Mouse (Mus musculus) MEL (cell line): ENCODE data around the gene Foxd3. TPM values are rescaled to one million over a fixed set of nuclear protein-coding genes. Genes with fewer than 3 reads are reported as not detected.

Source experiments
- DNase-seq: peaks from one replicate; pipeline ENCODE4 v3.0.0; 2011; ENCODE audit warnings: low read depth, low spot score
- H3K27ac ChIP-seq: 2 replicates; pipeline ENCODE4 v1.5.1; 2012; ENCODE audit warnings: low read depth, mild to moderate bottlenecking, control low read depth, low read length, moderate library complexity; ENCODE audit not compliant: control insufficient read depth
- H3K27me3 ChIP-seq, 2 experiments: fragments of 150-350 bp in 1 of 2; sonication (generic) in 1 of 2; 2 replicates each; pipeline ENCODE4 v1.6.1; 2012; ENCODE audit warnings: low read length in 2 of 2, mild to moderate bottlenecking in 2 of 2, improper control_type of control experiment in 1 of 2, moderate library complexity in 1 of 2; ENCODE audit not compliant: insufficient read depth in 2 of 2, control insufficient read depth in 1 of 2
- H3K36me3 ChIP-seq, 2 experiments: 2 replicates each; pipeline ENCODE4 v1.6.1; 2012 to 2014; ENCODE audit warnings: low read length in 2 of 2, improper control_type of control experiment in 1 of 2, inconsistent platforms in 1 of 2, mild to moderate bottlenecking in 1 of 2; ENCODE audit not compliant: insufficient read depth in 2 of 2, control insufficient read depth in 1 of 2
- H3K4me1 ChIP-seq, 2 experiments: fragments of 150-350 bp in 1 of 2; sonication (generic) in 1 of 2; 2 replicates each; pipeline ENCODE4 v1.6.1; 2012; ENCODE audit warnings: low read length in 2 of 2, improper control_type of control experiment in 1 of 2, mild to moderate bottlenecking in 1 of 2; ENCODE audit not compliant: insufficient read depth in 2 of 2, control insufficient read depth in 1 of 2
- H3K4me3 ChIP-seq, 2 experiments: fragments of 150-350 bp in 1 of 2; sonication (generic) in 1 of 2; 2 replicates each; pipeline ENCODE4 v1.5.1; 2012; ENCODE audit warnings: low read depth in 2 of 2, low read length in 2 of 2, mild to moderate bottlenecking in 2 of 2, moderate library complexity in 2 of 2, control low read depth in 1 of 2, improper control_type of control experiment in 1 of 2; ENCODE audit not compliant: control insufficient read depth in 1 of 2, insufficient read depth in 1 of 2
- H3K79me2 ChIP-seq: 2 replicates; pipeline ENCODE4 v1.6.1; 2012; ENCODE audit warnings: mild to moderate bottlenecking, low read length, moderate library complexity; ENCODE audit not compliant: control insufficient read depth, poor library complexity, insufficient read depth
- H3K9ac ChIP-seq: 2 replicates; pipeline ENCODE4 v1.6.1; 2012; ENCODE audit warnings: low read depth, mild to moderate bottlenecking, control low read depth, low read length, moderate library complexity; ENCODE audit not compliant: control insufficient read depth, poor library complexity, severe bottlenecking
- H3K9me3 ChIP-seq: fragments of 150-350 bp; sonication (generic); replicated peaks from 2 replicates; pipeline ENCODE4 v1.6.1; 2012; ENCODE audit warnings: mild to moderate bottlenecking, low read length, improper control_type of control experiment, moderate library complexity; ENCODE audit not compliant: insufficient read depth
- E2F4 ChIP-seq: IDR thresholded peaks from 2 replicates; pipeline ENCODE4 v1.6.1; 2011; ENCODE audit warnings: low read depth, low read length, improper control_type of control experiment, borderline replicate concordance
- ELF1 ChIP-seq: IDR thresholded peaks from 2 replicates; pipeline ENCODE4 v1.6.1; 2014; ENCODE audit warnings: low read depth, mild to moderate bottlenecking, inconsistent platforms, low read length, improper control_type of control experiment, moderate library complexity
- GABPA ChIP-seq: IDR thresholded peaks from 2 replicates; pipeline ENCODE4 v1.6.1; 2012; ENCODE audit warnings: low read depth, mild to moderate bottlenecking, inconsistent platforms, low read length, improper control_type of control experiment, moderate library complexity
- KAT2A ChIP-seq: conservative IDR thresholded peaks from 2 replicates; pipeline ENCODE4 v1.6.1; 2012; ENCODE audit warnings: low read depth, low read length, improper control_type of control experiment, inconsistent platforms
- MAZ ChIP-seq: IDR thresholded peaks from 2 replicates; pipeline ENCODE4 v1.6.1; 2012; ENCODE audit warnings: low read depth, mild to moderate bottlenecking, inconsistent platforms, low read length, improper control_type of control experiment
- MEF2A ChIP-seq: IDR thresholded peaks from 2 replicates; pipeline ENCODE4 v1.6.1; 2014; ENCODE audit warnings: low read depth, mild to moderate bottlenecking, inconsistent platforms, low read length, improper control_type of control experiment; ENCODE audit not compliant: poor library complexity, insufficient replicate concordance, severe bottlenecking; ENCODE audit errors: extremely low read depth
- MYB ChIP-seq: IDR thresholded peaks from 2 replicates; pipeline ENCODE4 v1.6.1; 2011; ENCODE audit warnings: mild to moderate bottlenecking, low read depth, low read length, improper control_type of control experiment
- MYC ChIP-seq: IDR thresholded peaks from 2 replicates; pipeline ENCODE4 v1.6.1; 2011; ENCODE audit warnings: low read depth, mild to moderate bottlenecking, low read length, improper control_type of control experiment, moderate library complexity
- NRF1 ChIP-seq: IDR thresholded peaks from 2 replicates; pipeline ENCODE4 v1.6.1; 2014; ENCODE audit warnings: low read depth, mild to moderate bottlenecking, inconsistent platforms, low read length, improper control_type of control experiment, moderate library complexity; ENCODE audit not compliant: poor library complexity, insufficient read depth, severe bottlenecking
- POLR2AphosphoS2 ChIP-seq: IDR thresholded peaks from 2 replicates; pipeline ENCODE4 v1.6.1; 2011; ENCODE audit warnings: low read length, improper control_type of control experiment
- RAD21 ChIP-seq: IDR thresholded peaks from 2 replicates; pipeline ENCODE4 v1.6.1; 2011; ENCODE audit warnings: mild to moderate bottlenecking, low read depth, low read length, improper control_type of control experiment
- RCOR1 ChIP-seq: IDR thresholded peaks from 2 replicates; pipeline ENCODE4 v1.6.1; 2012; ENCODE audit warnings: low read depth, mild to moderate bottlenecking, inconsistent platforms, low read length, improper control_type of control experiment
- SMC3 ChIP-seq: IDR thresholded peaks from 2 replicates; pipeline ENCODE4 v1.6.1; 2011; ENCODE audit warnings: low read depth, low read length, improper control_type of control experiment
- TAL1 ChIP-seq: IDR thresholded peaks from 2 replicates; pipeline ENCODE4 v1.6.1; 2012; ENCODE audit warnings: mild to moderate bottlenecking, inconsistent platforms, low read length, moderate library complexity, mixed read lengths
- TBP ChIP-seq: IDR thresholded peaks from 2 replicates; pipeline ENCODE4 v1.8.0; 2011; ENCODE audit warnings: low read depth, low read length, improper control_type of control experiment
- UBTF ChIP-seq: IDR thresholded peaks from 2 replicates; pipeline ENCODE4 v1.6.1; 2012; ENCODE audit warnings: low read depth, mild to moderate bottlenecking, inconsistent platforms, low read length, improper control_type of control experiment, moderate library complexity, borderline replicate concordance; ENCODE audit not compliant: insufficient read depth
- USF1 ChIP-seq: IDR thresholded peaks from 2 replicates; pipeline ENCODE4 v1.6.1; 2014; ENCODE audit warnings: low read depth, mild to moderate bottlenecking, inconsistent platforms, low read length, improper control_type of control experiment, moderate library complexity
- ZC3H11A ChIP-seq: IDR thresholded peaks from 2 replicates; pipeline ENCODE4 v1.6.1; 2012; ENCODE audit warnings: low read depth, mild to moderate bottlenecking, inconsistent platforms, low read length, improper control_type of control experiment
- ZKSCAN1 ChIP-seq: IDR thresholded peaks from 2 replicates; pipeline ENCODE4 v1.6.1; 2012; ENCODE audit warnings: low read depth, mild to moderate bottlenecking, inconsistent platforms, low read length, improper control_type of control experiment, moderate library complexity
- ZMIZ1 ChIP-seq: IDR thresholded peaks from 2 replicates; pipeline ENCODE4 v1.6.1; 2012; ENCODE audit warnings: low read depth, mild to moderate bottlenecking, inconsistent platforms, low read length, improper control_type of control experiment, moderate library complexity
- polyA plus RNA-seq, 2 experiments: library from polyadenylated mRNA; stranded (reverse) in 1 of 2; unstranded in 1 of 2; fragments of >175 nt in 1 of 2; fragments of >200 nt in 1 of 2; gene quantifications; 2 replicates each; pipeline versions ENCODE4 v1.2.1 to v1.2.4; 2012; ENCODE audit warnings: low replicate concordance in 2 of 2, low read depth in 1 of 2; ENCODE audit not compliant: insufficient read length in 2 of 2, insufficient read depth in 1 of 2, missing spikeins in 1 of 2
- total RNA-seq: library from RNA; depleted of rRNA; stranded (reverse); fragments of 300-350 nt; gene quantifications from 2 replicates; pipeline ENCODE4 v1.2.3, GENCODE M21; 2012

Foxd3 gene
- total and polyA plus RNA-seq, 3 experiments = not detected

GRCm38 (mm10) chr4:99659361-99660072, 3.4 kb downstream of the Foxd3 start:
- Histone ChIP-seq H3K27me3 (no peaks in the 10 kb centered on the region), H3K27ac (no peak overlapping the region), H3K9me3 (no peaks in the 10 kb centered on the region), H3K9ac (no peak overlapping the region), H3K36me3 (no peaks in the 10 kb centered on the region), H3K4me1 (no peaks in the 10 kb centered on the region), H3K4me3 (no peak overlapping the region), H3K79me2 (no peaks in the 10 kb centered on the region)
- DNase-seq = no peak
- no peak for TF ChIP-seq MYC
- TF ChIP-seq SMC3 = no peak
- no peak for TF ChIP-seq KAT2A
- TF ChIP-seq NRF1 = no peak
- no peak for TF ChIP-seq USF1
- no peak for TF ChIP-seq E2F4
- no peak for TF ChIP-seq GABPA
- no peak for TF ChIP-seq POLR2AphosphoS2
- no peak for TF ChIP-seq ZMIZ1
- no peak for TF ChIP-seq MEF2A
- no peak for TF ChIP-seq MAZ
- no peak for TF ChIP-seq ELF1
- no peak for TF ChIP-seq MYB
- no peak for TF ChIP-seq TBP
- no peak for TF ChIP-seq TAL1

GRCm38 (mm10) chr4:99660073-99660611, 4.0 kb downstream of the Foxd3 start:
- TF ChIP-seq ZC3H11A = no peak
- no peak for TF ChIP-seq ZKSCAN1
- TF ChIP-seq MYB = no peak
- TF ChIP-seq RCOR1 = no peak
- no peak for TF ChIP-seq USF1
- TF ChIP-seq UBTF = no peak
- TF ChIP-seq RAD21 = no peak
- TF ChIP-seq, all 39 proteins: peak for 0
- Histone ChIP-seq H3K79me2 (no peaks in the 10 kb centered on the region), H3K9me3 (no peaks in the 10 kb centered on the region), H3K27me3 (no peaks in the 10 kb centered on the region), H3K36me3 (no peaks in the 10 kb centered on the region), H3K4me3 (no peak overlapping the region), H3K9ac (no peak overlapping the region), H3K4me1 (no peaks in the 10 kb centered on the region), H3K27ac (no peak overlapping the region)
- DNase-seq = no peak
